Mouse (Mus musculus) large intestine, adult 2 months (tissue): ENCODE measurements around the gene Cog7. TPM values are rescaled to one million over a fixed set of nuclear protein-coding genes. Genes with fewer than 3 reads are reported as not detected.

Experiments
- polyA plus RNA-seq: library from polyadenylated mRNA; depleted of rRNA; stranded (reverse); fragments of >200 nt; gene quantifications from 2 replicates; pipeline ENCODE4 v1.2.3, GENCODE M21; 2012; rRNA removed

Gene Cog7
- polyA plus RNA-seq, 1 experiment, result 19.5 TPM

Other genes with a start within 250 kb of the Cog7 start
- not detected in 2 replicates for gene Scnn1g, start 247.2 kb downstream of the Cog7 start, polyA plus RNA-seq
- not detected in 2 replicates for gene Scnn1b, start 116.7 kb downstream of the Cog7 start, polyA plus RNA-seq
- 11.4 and 13.0 TPM in 2 replicates for gene Gga2, start 39.5 kb upstream of the Cog7 start, polyA plus RNA-seq
- gene Ubfd1, start 85.5 kb upstream of the Cog7 start, polyA plus RNA-seq, result 18.5 and 23.7 TPM in 2 replicates
- gene Ears2, start 85.6 kb upstream of the Cog7 start, polyA plus RNA-seq, result 10.0 and 12.4 TPM in 2 replicates
- gene Ndufab1, start 120.2 kb upstream of the Cog7 start, polyA plus RNA-seq, result 242 and 372 TPM in 2 replicates
- gene Palb2, start 151.3 kb upstream of the Cog7 start, polyA plus RNA-seq, result 2.7 and 4.1 TPM in 2 replicates
- 76.8 and 78.4 TPM in 2 replicates for gene Dctn5, start 151.3 kb upstream of the Cog7 start, polyA plus RNA-seq
- 32.2 and 34.9 TPM in 2 replicates for gene Plk1, start 177.7 kb upstream of the Cog7 start, polyA plus RNA-seq
- gene Ern2, start 204.5 kb upstream of the Cog7 start, polyA plus RNA-seq, result 17.4 and 30.3 TPM in 2 replicates
- 119 and 275 TPM in 2 replicates for gene Chp2, start 237.8 kb upstream of the Cog7 start, polyA plus RNA-seq